Mouse (Mus musculus): ENCODE data around the gene Vps35l. TPM values are rescaled to one million over a fixed set of nuclear protein-coding genes. Genes with fewer than 3 reads are reported as not detected.

Gene Vps35l
- polyA plus RNA-seq, 1 experiment from 2014 or later: 67.6 TPM

DNA sequence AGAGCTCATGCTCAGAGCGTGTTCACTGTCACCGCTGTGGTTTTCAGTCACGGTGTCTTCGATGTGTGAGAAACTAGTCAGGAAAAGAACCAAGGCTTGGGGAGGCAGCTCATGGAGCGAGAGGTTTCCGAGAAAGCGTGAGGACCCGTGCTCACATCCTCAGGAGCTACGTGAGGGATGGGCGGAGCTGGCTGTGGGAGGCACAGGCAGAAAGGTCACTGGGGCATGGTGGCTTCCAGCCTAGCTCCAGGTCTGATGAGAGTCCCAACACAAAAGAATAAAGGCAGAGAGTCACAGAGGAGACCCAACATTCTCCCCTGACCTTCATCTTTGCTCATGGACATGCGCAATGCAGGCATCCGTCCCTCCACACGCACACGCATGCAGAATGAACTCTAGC lies 24.7 kb downstream of the Vps35l start:
- 81% methylated on average over 14 of the region's 14 CpGs for WGBS
- Histone ChIP-seq H3K36me3 (peaks cover 43% of the 10 kb centered on the region), H3K4me2 (replicated peaks) (no peak overlapping the region), H3K27me3 (no peaks in the 10 kb centered on the region), H3K4me3 (replicated peaks) (no peak overlapping the region), H3K4me1 (0 out of 2 replicates have a peak, but pooled peaks cover 10% of the 10 kb centered on the region), H3K27ac (replicated peaks) (no peak overlapping the region), H3K9me3 (replicated peaks) (no peaks in the 10 kb centered on the region), H3K9ac (no peak overlapping the region)
- no peak for ATAC-seq (ENCODE audit: insufficient number of reproducible peaks, low FRiP score, low TSS enrichment, low read depth)

DNA sequence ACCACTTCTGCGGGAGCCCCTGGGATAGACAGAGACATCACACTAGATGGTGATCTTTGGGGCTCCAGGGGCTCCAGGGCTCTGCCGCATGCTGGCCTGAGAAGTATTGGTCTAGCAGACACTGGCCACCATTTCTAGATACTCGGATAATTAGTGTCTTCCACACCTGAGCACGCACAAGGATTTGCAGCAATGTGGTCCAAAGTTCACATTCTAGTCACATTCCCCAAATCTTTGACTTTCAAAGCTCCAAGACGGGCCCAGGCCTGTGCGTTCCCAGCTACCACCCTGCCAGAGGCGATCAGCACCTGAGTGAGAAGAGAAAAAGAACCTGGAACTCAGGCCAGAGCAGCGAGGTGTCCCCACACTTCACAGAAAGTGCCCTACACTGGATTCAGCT lies 25.6 kb downstream of the Vps35l start:
- no peak overlapping the region for H3K9ac ChIP-seq
- H3K9me3 ChIP-seq (replicated peaks): no peaks in the 10 kb centered on the region
- H3K27ac ChIP-seq (replicated peaks): no peak overlapping the region
- H3K27me3 ChIP-seq: no peaks in the 10 kb centered on the region
- peaks cover 37% of the 10 kb centered on the region for H3K36me3 ChIP-seq
- no peak for ATAC-seq (ENCODE audit: insufficient number of reproducible peaks, low FRiP score, low TSS enrichment, low read depth)
- H3K4me3 ChIP-seq (replicated peaks): no peak overlapping the region
- no peak overlapping the region for H3K4me2 ChIP-seq (replicated peaks)
- WGBS: 55% methylated on average over 8 of the region's 8 CpGs
- 0 out of 2 replicates have a peak, but pooled peaks cover 10% of the 10 kb centered on the region for H3K4me1 ChIP-seq

DNA sequence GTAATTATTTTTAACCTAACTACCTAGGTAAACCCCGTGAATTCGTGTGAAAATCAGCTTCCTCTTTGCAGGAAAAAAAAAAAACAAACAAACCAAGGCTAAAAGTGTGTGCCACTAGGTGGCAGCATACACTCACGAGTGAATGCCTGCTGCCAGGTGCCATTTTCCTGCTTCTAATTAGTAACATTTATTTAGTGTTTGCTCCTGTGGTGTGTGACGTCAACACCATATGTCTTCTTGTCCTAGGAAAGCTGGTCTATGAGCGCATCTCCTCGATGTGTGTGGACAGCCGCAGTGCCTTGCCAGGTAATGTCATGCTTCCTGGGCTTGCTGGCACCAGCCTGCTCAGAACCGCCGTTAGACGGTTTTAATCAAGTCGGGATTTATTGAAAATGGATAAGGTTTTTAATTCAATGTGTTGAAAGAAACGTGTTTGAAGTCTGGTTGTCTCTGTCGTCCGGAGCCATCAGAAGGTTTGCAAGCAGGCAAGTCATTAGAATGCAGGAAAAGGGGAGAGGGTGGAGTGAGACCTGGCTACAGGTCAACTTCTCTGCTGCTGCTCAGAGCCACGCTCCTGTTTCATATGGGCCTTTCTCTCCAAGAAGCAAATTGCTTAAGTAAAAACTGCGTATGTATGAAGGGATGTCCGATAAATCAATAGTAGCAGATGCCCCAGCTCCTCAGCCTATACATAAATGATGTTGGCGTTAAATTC lies 26.2 kb downstream of the Vps35l start:
- H3K9me3 ChIP-seq (replicated peaks): no peaks in the 10 kb centered on the region
- no peak for ATAC-seq (ENCODE audit: insufficient number of reproducible peaks, low FRiP score, low TSS enrichment, low read depth)
- no peak overlapping the region for H3K9ac ChIP-seq
- H3K4me3 ChIP-seq (replicated peaks): no peak overlapping the region
- H3K27me3 ChIP-seq: no peaks in the 10 kb centered on the region
- 0 out of 2 replicates have a peak, but pooled peaks cover 10% of the 10 kb centered on the region for H3K4me1 ChIP-seq
- H3K4me2 ChIP-seq (replicated peaks): no peak overlapping the region
- 48% methylated on average over 18 of the region's 18 CpGs for WGBS
- H3K27ac ChIP-seq (replicated peaks): no peak overlapping the region
- peaks cover 30% of the 10 kb centered on the region for H3K36me3 ChIP-seq

DNA sequence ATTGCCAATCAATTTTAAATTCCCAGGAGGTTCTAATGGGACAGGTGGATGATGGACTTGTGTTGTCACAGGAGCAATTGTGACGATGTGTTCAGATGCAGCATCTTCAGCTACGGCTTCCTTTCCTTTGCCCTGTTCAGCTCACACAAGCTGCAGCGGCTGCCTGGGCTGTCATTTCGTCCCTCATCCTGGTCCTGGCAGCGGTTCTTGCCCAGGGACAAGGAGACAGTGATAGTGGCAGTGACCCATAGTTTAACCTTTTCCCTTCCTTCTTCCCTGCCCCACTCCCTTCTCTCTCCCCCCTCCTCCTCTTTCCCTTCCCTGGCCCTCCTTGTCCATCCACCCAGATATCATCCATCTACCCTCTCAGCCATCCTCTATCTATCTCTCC lies 26.8 kb downstream of the Vps35l start:
- ATAC-seq (ENCODE audit: insufficient number of reproducible peaks, low FRiP score, low TSS enrichment, low read depth): no peak
- no peak overlapping the region for H3K27ac ChIP-seq (replicated peaks)
- H3K36me3 ChIP-seq: peaks cover 24% of the 10 kb centered on the region

DNA sequence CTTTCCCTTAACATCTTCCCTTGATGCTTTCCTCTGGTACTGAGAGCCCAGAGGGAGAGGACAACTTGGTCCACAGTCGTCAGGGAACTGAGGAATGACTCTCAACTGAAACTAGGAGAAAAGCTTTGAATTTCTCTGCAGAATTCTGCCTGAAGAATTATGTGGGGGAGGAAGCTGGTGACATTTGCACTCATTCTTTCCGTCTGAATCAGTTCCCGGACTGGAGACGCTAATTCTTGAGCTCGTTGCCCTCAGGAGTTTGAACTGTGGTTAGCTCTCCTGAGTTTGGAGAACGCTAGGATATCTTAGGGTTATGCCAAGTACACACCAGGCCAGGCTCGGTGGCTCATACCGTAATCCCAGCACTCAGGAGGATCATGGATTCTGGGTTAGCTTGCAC lies 29.2 kb downstream of the Vps35l start:
- H3K4me3 ChIP-seq (replicated peaks): no peak overlapping the region
- no peak overlapping the region for H3K27ac ChIP-seq (replicated peaks)
- H3K9me3 ChIP-seq (replicated peaks): no peaks in the 10 kb centered on the region
- no peaks in the 10 kb centered on the region for H3K27me3 ChIP-seq
- ATAC-seq (ENCODE audit: insufficient number of reproducible peaks, low FRiP score, low TSS enrichment, low read depth): no peak
- 0 out of 2 replicates have a peak, but pooled peaks cover 10% of the 10 kb centered on the region for H3K4me1 ChIP-seq
- H3K9ac ChIP-seq: no peak overlapping the region
- 66% methylated on average over 8 of the region's 8 CpGs for WGBS
- H3K36me3 ChIP-seq: peaks cover 17% of the 10 kb centered on the region; the same call in 1 of the 2 replicates
- no peak overlapping the region for H3K4me2 ChIP-seq (replicated peaks)

More for the DNA sequence above, 26.8 kb downstream of the Vps35l start:
- Histone ChIP-seq H3K4me3 (replicated peaks) (no peak overlapping the region), H3K9me3 (replicated peaks) (no peaks in the 10 kb centered on the region), H3K27me3 (no peaks in the 10 kb centered on the region), H3K4me1 (0 out of 2 replicates have a peak, but pooled peaks cover 10% of the 10 kb centered on the region), H3K9ac (no peak overlapping the region), H3K4me2 (replicated peaks) (no peak overlapping the region)
- 94% methylated on average over 5 of the region's 5 CpGs for WGBS

DNA sequence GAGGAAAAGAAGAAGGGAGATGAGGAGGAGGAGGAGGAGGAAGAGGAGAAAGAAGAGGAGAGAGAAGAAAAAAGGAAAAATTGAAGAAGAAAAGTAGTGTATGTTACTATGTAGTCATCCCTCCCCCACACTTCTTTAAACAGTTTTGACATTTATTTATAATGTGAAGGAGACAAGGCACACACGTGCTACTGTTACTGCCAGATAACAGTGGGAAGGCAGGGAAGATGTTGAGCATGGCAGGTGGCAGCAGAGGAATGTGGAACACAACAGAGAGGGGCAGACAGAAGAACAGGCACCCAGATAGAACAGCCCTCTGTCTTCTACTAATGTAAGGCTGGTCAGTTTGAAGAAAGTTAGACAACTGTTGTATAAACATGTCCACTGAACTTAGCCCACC lies 29.6 kb downstream of the Vps35l start:
- Histone ChIP-seq H3K9me3 (replicated peaks) (no peaks in the 10 kb centered on the region), H3K9ac (no peak overlapping the region), H3K4me2 (replicated peaks) (no peak overlapping the region), H3K4me3 (replicated peaks) (no peak overlapping the region), H3K27me3 (no peaks in the 10 kb centered on the region), H3K4me1 (0 out of 2 replicates have a peak, but pooled peaks cover 10% of the 10 kb centered on the region), H3K36me3 (peaks cover 17% of the 10 kb centered on the region; the same call in 1 of the 2 replicates), H3K27ac (replicated peaks) (no peak overlapping the region)
- WGBS: 65% methylated on average over 1 of the region's 1 CpGs
- no peak for ATAC-seq (ENCODE audit: insufficient number of reproducible peaks, low FRiP score, low TSS enrichment, low read depth)

DNA sequence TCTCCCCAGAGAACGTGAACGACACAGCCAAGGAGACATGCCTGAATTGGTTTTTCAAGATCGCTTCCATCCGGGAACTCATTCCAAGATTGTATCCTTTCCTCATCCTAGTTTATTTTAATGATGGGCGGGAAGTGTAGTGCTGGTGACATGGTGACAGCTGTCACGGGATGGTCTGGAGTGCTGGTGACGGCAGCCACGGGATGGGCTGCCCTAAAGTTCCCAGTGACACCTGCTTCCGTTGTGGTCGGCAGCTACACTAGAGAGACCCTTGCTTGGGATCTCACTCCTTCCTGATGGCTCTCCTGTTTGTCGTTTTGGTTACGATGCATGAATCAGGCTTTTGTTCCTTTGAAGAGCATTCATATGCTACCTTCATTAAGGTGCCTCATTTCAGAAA lies 33.0 kb downstream of the Vps35l start:
- peaks cover 41% of the 10 kb centered on the region; the same call in 1 of the 2 replicates for H3K36me3 ChIP-seq
- H3K4me1 ChIP-seq: 0 out of 2 replicates have a peak, but pooled peaks cover 5% of the 10 kb centered on the region
- no peaks in the 10 kb centered on the region for H3K27me3 ChIP-seq
- H3K9me3 ChIP-seq (replicated peaks): no peaks in the 10 kb centered on the region
- no peak overlapping the region for H3K27ac ChIP-seq (replicated peaks)
- H3K4me2 ChIP-seq (replicated peaks): no peak overlapping the region
- no peak overlapping the region for H3K4me3 ChIP-seq (replicated peaks)
- H3K9ac ChIP-seq: no peak overlapping the region
- no peak for ATAC-seq (ENCODE audit: insufficient number of reproducible peaks, low FRiP score, low TSS enrichment, low read depth)
- WGBS: 86% methylated on average over 12 of the region's 12 CpGs

DNA sequence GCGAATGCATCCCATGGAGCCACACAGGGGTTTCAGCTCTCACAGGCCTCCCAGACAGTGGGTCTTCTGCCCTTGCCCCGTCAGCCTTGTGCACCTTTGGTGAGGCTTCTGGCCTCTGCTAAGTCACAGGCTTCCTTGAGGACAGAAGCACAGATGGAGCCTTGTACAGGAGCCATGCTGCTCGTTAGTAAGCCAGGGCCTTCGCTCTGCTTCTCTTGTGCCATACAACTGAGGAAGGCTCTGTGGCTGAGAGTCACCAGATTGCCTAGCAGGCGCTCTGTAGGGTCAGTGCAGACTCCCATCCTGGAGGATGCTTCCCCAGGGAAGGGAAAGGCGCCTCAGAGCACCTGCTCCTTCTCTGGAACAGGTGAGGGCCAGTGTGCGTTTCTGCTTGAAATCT lies 36.0 kb downstream of the Vps35l start:
- peaks cover 50% of the 10 kb centered on the region; the same call in 1 of the 2 replicates for H3K36me3 ChIP-seq
- H3K9me3 ChIP-seq (replicated peaks): no peaks in the 10 kb centered on the region
- H3K4me3 ChIP-seq (replicated peaks): no peak overlapping the region
- H3K27me3 ChIP-seq: no peaks in the 10 kb centered on the region
- no peak for ATAC-seq (ENCODE audit: insufficient number of reproducible peaks, low FRiP score, low TSS enrichment, low read depth)
- H3K27ac ChIP-seq (replicated peaks): no peak overlapping the region
- H3K4me2 ChIP-seq (replicated peaks): no peak overlapping the region
- H3K9ac ChIP-seq: no peak overlapping the region
- WGBS: 81% methylated on average over 7 of the region's 7 CpGs
- no peaks in the 10 kb centered on the region for H3K4me1 ChIP-seq

DNA sequence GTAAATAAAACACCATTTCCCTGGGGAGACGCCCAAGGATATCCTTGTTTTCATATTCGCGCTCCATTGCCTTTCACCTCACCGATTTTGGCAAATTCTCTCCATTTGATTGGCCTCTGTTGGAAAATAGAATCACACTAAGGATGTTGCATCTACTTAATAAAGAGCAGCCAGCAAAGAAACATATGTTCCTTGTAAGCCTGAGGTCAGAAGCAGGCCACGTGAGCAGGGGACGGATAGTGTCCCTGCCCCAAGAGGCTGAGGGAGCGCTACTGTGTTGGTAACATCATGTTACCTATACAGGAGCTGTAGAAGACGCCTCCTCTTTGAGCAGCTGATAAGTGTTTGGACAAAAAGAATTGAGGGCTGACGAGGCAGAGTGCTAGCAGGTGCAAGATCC lies 36.5 kb downstream of the Vps35l start:
- H3K36me3 ChIP-seq: peaks cover 55% of the 10 kb centered on the region; the same call in 1 of the 2 replicates
- no peak overlapping the region for H3K4me2 ChIP-seq (replicated peaks)
- no peaks in the 10 kb centered on the region for H3K27me3 ChIP-seq
- no peaks in the 10 kb centered on the region for H3K9me3 ChIP-seq (replicated peaks)
- no peak overlapping the region for H3K4me3 ChIP-seq (replicated peaks)
- H3K9ac ChIP-seq: no peak overlapping the region
- ATAC-seq (ENCODE audit: insufficient number of reproducible peaks, low FRiP score, low TSS enrichment, low read depth): no peak
- H3K4me1 ChIP-seq: no peaks in the 10 kb centered on the region
- no peak overlapping the region for H3K27ac ChIP-seq (replicated peaks)
- WGBS: 75% methylated on average over 9 of the region's 9 CpGs

DNA sequence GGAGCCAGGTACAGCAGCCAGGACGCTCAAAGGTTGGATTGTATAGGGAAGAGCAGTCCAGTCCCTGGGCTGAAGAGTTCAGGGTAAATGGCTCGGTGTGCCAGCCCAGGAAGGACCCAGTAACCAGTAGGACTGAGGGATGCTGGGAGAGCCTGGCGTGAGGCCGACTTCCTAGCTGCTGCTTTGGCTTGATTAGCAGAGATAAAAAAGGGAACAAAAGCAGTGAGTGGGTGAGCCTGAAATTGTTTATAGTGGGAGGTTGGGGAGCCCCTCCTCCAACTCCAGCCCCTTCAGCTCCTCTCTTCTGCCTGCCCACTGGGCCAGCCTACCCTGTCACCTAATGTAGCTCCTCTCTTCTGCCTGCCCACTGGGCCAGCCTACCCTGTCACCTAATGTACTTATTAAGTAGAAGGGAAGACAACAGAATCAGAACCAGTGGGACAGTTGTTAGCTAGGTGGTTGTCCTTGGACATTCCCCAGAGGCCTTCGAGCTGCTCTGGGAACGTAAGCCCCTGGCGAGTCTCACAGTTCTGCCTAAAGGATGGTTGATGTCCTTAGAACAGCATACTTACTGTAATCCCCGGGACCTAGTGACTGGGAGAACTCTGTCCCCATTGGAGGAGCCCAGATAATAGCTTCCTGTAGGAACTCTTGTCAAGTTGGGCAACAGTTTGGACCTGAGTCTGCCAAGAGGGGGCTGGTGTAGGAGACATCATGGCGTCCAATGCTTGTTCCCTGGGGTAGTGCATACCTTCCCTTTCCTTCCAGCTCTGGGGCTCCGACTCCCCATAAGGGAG lies 37.8 kb downstream of the Vps35l start:
- Histone ChIP-seq H3K4me3 (replicated peaks) (no peak overlapping the region), H3K27me3 (no peaks in the 10 kb centered on the region), H3K4me1 (no peaks in the 10 kb centered on the region), H3K27ac (replicated peaks) (no peak overlapping the region), H3K4me2 (replicated peaks) (no peak overlapping the region), H3K9ac (no peak overlapping the region), H3K36me3 (peaks cover 56% of the 10 kb centered on the region; the same call in 1 of the 2 replicates), H3K9me3 (replicated peaks) (no peaks in the 10 kb centered on the region)
- 84% methylated on average over 10 of the region's 10 CpGs for WGBS
- ATAC-seq (ENCODE audit: insufficient number of reproducible peaks, low FRiP score, low TSS enrichment, low read depth): no peak

DNA sequence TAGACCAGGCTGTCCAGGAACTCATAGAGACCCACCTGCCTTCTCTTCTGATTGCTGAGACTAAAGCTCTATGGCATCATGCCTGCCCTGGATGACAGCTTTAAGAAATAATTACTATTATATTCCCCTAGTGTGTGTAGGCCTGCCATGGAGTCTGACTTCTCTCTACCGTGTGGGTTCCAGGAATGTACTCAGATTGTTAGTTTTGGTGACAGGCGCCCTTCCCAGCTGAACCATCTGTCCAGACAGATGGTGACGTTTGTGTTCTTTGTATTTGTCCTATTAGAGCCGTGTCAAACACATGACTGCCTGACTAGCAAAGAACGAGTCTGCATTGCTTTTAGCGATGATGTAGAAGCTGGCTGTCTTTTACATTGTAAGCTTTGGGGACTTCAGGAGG lies 38.5 kb downstream of the Vps35l start:
- Histone ChIP-seq H3K4me1 (no peaks in the 10 kb centered on the region), H3K27me3 (no peaks in the 10 kb centered on the region), H3K9me3 (replicated peaks) (no peaks in the 10 kb centered on the region), H3K27ac (replicated peaks) (no peak overlapping the region), H3K4me3 (replicated peaks) (no peak overlapping the region), H3K36me3 (peaks cover 50% of the 10 kb centered on the region; the same call in 1 of the 2 replicates), H3K9ac (no peak overlapping the region), H3K4me2 (replicated peaks) (no peak overlapping the region)
- WGBS: 60% methylated on average over 6 of the region's 6 CpGs
- no peak for ATAC-seq (ENCODE audit: insufficient number of reproducible peaks, low FRiP score, low TSS enrichment, low read depth)

Data from embryonic facial prominence, embryonic 15.5 days (tissue).